Mouse (Mus musculus) 3T3-L1 (cell line): ENCODE measurements around the gene Adat3.
"Not testable (repeated sequence)": the region's sequence is repeated elsewhere in the genome, so short reads cannot be mapped to it uniquely, and the experiment has no call there.

Experiments used
- DNase-seq: peaks from one replicate; pipeline ENCODE4 v3.0.0-alpha.2; 2015; ENCODE audit warnings: low read depth, low spot score

Gene Adat3

DNA sequence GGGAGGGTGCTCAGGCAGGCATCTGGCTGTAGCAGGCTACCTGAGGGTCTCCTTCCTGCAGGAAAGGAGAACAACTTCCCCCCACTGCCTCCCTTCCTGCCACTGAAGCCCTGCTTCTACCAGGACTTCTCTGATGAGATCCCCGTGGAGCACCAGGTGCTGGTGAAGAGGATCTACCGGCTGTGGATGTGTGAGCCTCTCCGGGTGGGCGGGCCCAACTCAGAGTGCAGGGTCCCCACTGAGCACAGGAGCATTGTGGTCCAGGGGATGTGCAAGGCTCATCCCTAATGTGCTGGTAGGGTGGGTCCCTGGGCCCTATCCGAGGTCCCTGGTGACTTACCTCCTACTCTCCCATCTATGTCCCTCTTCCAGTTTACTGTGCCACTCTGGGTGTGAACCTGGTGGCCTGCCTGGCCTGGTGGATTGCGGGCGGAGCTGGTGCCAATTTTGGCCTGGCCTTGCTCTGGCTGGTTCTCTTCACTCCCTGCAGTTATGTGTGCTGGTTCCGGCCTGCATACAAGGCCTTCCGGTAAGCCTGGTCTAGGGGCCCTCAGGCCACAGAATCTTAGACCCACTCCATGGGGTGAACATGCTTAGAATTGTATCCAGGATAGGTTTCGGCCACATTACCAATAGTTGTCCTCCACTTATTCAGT is 6.7 kb downstream of the Adat3 start:
- DNase-seq: no peak

DNA sequence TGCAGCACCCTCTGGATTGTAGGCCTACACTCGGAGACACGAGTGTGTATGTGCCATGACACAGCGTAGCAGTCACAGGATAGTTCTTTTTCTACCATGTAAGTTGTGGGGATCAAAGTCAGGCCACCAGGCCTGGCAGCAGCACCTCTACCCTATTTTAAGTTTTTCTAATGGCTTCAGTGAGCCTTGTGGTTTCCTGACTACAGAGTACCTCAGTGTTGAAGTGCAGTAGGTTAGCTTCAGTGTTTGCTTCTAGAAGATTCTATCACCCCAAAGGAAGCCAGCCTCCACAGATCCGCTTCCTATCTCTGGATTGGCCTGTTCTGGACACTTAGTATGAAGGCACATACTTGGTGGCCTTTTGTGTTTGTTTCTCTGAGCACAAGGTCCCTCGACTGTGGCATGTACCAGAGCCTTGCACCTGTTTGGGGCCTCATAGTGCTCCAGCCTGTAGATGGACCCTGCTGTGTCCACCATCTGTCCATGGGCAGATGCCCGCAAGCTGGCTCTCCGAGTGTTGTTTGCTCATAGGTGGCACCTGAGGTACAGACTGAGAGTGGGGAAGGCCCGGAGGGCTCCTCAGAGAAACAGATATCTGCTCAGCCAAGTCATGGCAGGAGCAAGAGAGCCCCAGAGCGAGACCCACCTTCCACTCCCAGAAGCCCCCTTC is 7.6 kb downstream of the Adat3 start:
- DNase-seq: no peak

DNA sequence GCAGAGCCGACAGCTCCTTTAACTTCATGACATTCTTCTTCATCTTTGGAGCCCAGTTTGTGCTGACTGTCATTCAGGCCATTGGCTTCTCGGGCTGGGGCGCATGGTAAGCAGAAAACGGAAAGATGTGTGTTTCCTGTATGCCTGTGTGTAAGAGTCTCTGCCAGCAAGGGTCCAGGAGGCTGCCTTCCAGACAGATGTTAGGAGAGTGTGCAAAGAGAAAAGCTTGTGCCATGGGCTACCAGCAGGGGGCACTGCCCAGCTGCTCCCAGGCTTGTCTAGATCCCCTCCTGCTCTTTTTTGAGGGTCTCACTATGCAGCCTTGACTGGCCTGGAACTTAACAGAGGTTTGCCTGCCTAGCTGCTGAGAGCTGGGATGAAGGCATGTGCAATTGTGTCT is 8.3 kb downstream of the Adat3 start:
- peak; percentile 57 for DNase-seq

DNA sequence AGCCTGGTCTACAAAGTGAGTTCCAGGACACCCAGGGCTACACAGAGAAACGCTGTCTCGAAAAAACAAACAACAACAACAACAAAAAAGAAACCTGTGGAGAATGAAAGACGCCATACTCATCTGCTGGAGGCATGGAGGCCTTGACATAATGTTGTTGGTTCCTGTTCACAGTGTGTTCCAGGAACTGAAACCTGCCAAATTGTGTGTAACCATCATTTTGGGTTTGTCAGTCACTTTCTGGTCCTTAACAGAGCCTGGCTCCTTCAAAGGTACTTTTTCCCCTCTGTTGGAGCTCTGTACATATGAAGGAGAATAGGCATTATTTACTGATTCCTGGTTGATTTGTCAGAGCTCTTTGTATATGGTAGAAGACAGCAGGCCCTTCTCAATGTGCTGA is 9.2 kb downstream of the Adat3 start:
- DNase-seq: no peak

DNA sequence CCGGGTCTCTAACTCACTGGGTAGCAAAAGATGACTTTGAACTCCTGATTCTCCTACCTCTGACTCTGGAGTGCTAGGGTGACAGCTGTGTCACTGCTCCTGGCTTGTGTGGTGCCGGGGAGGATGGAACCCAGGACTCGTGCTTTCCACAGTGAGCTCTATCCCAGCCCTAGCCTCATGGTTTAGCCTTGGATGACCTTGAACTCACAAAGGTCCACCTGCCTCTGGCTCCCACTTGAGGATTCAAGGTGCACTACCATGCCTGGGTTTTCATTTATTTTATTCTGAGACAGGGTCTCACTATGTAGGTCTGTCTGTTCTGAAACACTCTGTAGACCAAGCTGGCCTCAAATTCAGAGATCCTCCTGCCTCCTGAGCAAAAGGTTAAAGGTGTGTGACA is 11.1 kb downstream of the Adat3 start:
- DNase-seq: no peak

DNA sequence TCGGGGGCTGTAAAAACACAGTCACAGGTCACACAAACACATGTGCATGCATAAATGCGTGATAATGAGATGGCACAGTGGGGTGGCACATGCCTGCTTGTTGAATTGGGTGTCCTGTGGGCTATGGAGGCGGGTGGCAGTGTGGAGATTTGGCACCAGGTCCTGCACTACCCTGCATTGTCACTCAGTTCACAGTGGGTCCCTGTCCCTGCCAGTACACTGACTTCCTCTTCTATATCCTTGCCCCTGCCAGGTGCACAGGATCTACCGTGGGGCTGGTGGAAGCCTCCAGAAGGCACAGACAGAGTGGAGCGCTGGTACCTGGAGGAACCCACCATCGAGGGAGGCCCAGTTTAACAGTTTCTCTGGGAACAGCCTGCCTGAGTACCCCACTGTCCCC is 11.7 kb downstream of the Adat3 start:
- no peak for DNase-seq

DNA sequence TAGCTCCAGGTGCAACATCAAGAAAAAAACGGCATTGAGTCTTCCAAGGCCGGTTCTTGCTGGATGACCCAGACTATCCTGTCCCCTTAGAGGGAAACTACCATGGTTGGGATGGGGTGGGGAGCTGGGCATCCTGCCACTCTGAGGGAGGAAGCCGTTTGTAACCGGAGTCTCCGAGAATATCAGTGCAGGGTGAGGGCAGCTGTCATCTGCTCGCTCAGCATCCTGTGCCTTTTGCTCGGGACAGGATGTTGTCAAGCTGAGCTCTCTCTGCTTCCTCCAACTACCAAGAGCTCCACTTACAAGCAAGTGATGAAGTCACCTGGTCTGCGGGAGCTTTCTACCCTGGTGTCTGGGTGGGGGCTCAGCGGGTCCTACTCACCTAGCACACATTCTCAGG is 15.5 kb downstream of the Adat3 start:
- no peak for DNase-seq

DNA sequence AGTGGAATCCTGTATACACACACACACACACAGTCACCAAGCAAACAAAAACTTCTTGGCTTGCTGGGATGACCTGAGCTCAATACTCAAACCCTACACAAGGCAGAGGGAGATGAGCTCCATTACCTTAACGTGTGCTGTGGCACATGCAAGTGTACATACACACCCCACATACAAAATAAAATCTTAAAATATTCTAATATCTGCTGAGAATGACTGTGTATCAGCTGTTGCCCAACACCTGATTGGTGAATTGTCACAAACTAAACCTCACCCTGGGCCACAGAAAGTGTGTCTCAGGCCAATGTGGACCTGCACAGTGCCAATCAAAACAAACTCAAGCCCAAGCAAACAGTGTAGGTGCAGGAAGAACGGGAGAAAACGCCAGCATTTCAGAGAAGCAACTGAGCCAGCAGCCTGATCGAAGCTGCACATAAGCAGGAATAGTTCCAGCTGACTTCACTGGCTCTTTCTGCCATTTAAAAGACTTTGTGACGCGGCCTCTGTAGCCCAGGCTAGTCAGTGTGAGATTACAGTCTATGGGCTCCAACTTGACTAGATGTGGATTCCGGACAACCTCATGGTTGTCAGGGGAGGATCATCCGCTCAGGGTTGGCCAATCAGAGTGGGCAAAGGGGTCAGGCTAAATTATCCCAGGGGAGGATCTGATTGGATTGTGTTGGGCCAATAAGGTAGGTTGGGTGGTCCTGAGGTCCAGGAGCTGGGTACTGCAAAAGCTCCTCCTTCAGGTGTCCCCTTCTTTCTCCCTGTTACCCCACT is 17.0 kb downstream of the Adat3 start:
- no peak for DNase-seq

DNA sequence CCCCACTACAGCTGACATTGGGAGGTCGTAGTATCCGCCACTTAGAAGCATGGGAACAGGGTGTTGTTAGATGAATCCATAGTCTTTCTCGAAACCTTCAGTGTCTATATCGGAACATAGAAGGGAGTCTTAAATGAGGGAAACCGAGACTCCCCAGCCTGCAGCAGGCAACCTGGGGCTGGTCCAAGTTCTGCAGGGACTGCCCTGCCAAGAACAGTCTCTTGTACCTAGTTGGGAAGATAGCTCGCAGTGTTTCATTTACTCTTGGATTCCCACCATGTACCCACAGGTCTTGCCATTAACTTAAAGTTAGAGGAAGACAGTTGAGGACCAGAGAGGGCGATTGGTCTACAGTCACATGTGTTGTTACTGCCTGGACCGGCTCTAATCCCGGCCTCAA is 17.7 kb downstream of the Adat3 start:
- DNase-seq: no peak

DNA sequence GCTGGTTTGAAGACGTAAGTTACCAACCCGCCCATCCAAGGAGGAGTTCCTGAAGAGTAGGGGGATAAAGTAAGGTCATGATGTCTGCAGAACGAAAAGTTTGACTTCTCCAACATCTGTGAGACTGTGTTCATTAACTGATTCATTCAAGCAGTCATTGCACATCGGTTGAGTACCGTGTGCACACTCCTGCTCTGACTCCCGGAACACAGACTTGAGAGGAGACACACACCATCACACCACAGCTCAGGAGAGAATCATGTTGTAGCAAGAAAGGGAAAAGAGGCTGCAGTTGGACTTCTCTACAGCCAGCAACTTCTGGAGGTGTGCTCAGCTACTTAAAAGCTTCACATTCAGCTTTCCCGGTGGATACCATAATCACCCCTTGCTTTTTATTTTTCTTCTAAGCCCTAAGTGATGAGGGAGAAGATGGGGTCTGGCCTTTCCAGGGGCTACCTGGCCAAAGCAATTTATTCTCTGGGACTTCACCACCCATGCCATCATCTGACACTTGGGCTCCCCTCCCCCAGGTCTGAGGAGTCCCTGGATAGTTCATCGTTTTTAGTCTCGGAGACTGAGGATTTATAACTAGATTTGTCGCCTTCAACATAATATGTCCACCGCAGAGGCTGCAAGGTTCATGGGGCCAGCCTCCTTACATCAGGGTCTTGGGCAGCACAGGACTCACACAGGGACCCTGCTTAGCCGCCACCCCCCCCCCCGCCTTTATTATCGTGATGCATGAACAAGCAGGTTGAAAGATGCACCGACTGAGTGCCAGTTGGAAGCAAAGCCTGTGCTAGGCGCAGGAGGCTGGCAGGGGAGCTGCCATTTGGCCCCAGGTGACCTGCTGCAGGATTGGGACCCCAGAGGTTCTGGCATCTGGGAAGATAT is 18.4 kb downstream of the Adat3 start:
- DNase-seq: no peak

DNA sequence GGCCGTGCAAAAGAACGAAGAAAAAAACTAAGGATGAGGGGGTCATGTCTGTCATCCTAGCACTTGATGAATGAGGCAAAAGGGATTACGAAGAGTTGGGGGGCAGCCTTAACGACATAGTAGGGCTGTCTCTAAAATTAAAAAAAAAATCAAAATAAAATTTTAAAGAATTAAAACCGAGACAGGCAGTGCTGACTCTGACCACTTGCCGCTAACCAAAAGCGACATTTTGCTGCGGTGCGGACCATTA is 18.9 kb downstream of the Adat3 start:
- DNase-seq: no peak

DNA sequence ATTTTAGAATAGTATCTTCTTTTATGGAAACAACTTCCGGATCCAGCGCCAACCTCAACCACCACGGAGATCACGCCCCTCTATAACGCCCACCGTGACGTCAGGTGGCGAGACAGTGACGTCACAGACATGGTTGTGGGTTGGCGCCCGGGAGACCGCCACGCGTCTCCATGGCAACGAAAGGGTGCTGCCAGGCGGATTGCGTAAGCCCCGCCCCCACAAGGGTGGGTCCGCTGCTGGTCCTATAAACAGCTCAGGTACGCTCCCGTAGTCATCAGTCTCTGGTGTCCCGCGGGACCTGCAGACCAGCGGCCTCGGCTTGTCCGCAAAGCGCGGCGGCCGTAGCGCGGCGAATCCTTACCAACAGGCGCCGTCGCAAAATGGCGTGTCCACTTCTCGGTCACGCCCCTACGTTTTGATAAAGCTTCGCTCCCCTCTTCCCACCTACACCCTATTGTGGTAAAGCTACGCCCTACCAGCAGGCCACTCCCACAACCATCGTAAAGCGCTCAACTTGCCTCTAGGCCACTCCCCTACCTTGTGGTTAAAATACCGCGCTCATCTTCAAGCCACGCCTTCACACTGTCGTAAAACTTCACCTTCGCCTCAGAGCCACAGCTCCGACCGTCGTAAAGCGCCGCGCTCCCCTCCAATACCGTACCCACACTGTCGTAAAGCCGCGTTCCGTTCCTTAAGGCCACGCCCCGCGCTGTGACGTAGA is 19.4 kb downstream of the Adat3 start:
- peak; percentile 100 for DNase-seq

DNA sequence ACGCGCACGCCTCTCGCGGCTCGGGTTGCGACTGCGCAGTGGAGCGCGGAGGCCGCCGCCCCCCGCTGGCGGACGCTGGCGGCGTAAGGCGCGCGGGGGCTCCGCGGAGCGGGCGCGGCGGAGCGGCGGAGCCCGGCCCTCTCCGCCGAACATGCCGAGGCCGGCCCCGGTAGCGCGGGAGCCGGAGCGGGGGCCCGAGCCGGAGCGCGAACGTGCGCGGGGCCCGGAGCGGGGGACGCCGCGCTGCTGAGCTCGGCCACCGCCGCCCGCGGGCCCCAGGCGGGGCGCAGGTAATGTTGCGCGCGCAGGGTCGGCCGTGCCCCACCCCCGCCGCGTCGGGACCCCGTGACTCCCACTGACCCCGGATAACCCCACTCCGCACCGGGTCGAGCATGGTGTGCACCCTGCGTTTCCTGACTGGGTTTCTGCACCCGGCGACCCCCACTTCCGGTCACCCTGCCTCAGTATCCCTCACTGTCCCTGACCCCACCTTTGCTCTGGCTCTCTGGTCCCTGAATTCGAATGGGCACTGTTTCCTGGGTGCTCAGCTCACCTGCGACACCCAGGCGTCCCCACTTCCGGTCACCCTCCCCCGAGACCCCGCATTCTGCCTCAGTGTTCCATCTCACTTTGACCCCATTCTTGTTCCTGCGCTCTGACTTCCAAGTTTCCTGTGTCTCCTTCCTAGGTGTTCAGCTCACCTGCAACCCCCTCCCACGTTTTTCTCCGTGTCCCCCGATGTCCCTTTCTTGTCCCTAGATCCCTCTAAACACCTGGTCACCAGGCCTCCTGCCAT is 20.2 kb downstream of the Adat3 start, which contains the start of gene Csnk1g2:
Gene Csnk1g2 (plus strand): TSS at position 178 of the 796 bp plus-strand sequence.
- no peak for DNase-seq

DNA sequence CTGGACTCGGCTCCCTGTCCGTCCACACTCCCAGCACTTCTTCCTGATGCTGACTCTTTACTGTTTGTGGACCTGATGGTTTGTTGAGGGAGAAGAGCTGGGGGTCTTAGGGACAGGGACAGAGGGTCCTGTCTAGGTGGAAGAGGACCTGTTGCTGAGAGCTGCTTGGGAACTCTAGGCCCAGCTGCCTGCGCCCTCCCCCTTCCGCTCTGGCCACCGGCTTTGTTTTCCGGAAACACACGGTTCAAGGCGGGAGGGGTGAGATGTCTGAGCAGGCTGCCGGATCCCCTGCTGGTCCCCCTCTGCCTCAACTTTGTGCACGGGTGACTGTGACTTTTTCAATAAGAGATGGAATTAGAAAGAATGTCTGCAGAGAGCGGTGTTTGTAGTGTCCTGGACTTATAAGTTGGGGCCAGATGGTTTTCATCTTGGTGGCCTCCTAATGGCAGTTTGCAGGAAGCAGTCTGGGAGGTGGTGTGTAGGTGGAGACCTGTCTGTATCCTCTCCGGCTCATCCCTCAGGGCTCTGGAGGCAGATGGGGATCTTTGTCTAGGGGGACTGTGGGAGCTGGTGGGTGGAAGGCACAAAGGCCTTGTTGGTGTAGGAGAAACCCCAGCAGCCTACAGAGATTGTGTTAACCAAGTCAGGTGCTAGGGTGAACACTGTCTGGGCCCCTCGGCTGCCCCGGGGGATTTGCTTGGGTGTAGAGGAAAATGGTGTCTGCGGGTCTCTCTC is 20.9 kb downstream of the Adat3 start:
- peak; percentile 67 for DNase-seq

DNA sequence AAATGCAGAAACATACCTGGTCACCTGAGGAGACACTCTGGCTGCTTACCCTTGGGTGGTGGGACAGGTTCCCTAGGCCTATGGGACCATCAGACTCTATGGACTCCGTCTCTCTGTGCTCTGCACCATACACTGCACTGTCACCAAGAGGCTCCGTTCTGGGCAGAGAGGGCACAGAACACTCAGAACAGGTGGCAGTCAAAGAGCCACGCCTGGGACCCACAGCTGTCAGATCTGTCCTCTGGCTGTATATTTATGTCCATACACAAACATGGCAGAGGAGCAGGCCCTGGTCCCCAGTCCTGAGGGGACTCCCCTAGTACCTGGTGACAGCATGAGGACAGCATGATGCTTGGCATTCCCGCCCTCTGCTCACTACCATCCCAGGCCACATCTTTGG is 23.1 kb downstream of the Adat3 start:
- no peak for DNase-seq

DNA sequence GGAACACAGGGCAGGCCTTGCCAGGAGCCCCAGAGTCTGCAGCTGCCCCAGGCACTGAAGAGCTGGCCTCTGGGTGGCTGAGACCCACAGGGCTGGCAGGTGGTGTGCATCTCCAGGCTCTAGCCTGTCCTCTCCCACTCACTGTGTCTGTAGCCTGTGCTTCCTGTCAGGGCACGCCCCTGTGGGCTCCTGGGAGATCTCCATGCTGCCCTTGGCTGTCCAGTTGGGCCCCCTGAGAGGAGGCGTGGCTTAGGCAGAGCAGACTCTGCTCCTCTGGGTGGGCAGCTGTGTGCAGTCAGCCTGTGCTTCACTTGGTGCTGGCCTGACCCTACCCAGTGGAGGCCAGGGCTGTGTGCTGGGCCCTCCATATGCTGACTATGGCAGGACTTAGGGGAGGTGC is 25.0 kb downstream of the Adat3 start:
- DNase-seq: peak; percentile 13

DNA sequence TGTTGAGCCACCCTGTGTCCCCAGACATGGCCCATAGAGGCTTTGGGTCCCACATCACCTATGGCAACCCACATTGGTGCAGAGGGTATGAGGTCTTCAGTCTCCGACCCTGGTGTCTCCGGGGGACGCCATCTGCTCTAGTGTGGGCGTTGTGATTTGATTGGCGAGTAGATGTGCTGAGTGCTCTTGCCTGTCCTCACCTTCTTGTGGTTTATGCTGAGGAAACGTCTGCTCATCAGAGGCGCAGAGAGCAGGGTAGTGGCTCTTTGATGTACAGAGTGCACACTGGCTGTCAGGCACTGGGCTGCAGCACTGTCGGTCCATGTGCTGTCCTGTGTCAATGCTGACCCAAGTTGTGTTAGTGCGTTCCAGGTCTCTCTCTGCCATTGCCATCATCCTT is 26.2 kb downstream of the Adat3 start:
- no peak for DNase-seq

DNA sequence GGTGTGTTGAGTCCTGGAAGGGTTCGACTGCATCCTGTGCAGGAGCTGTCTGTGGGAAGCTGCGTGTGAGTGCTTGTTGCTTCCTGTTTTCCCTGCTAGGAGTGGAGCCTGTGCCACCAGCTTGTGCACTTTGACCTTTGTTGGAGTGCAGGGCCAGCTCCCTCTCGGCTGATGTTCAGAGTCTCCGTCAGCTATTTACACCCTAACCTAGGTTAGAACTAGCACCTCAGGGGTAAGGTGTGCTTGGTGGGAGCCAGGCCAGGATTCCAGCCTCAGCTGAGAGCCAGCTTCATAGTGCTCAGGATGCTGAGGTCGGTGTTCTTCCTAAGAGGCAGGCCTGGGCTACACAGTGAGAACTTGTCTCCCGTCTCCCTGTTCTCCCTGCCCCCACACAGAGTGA is 32.7 kb downstream of the Adat3 start:
- DNase-seq: no peak

DNA sequence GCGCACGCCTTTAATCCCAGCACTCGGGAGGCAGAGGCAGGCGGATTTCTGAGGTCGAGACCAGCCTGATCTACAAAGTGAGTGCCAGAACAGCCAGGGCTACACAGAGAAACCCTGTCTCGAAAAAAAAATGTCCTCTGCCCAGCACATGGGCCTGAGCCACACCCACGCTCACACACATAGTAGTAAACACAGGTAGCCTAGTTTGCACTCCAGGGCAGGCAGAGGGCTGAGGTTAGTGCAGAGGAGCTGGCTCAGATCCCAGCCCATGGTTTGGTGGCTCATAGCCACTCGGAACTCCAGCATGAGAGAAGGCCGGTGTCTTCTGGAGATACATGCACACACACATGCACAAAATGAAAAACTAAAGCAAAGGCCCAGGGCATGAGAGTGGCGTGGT is 44.3 kb downstream of the Adat3 start:
- no peak for DNase-seq

DNA sequence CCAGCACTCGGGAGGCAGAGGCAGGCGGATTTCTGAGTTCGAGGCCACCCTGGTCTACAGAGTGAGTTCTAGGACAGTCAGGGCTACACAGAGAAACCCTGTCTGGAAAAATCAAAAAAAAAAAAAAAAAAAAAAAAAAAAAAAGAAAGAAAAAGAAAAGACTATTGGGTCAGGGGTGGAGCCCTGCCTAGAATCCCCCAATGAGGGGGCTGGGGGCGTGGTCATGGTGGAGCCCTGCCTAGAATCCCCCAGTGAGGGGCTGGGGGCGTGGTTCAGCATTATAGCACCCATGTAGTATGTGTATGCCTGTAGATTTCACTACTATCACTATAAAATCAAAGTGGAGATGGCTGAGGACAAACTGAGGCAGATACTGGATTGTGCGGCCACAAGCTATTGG is 47.2 kb downstream of the Adat3 start:
- not testable (repeated sequence) for DNase-seq
